9 mouse cellular contexts compared by ENCODE assay signal in the genomic region with DNA sequence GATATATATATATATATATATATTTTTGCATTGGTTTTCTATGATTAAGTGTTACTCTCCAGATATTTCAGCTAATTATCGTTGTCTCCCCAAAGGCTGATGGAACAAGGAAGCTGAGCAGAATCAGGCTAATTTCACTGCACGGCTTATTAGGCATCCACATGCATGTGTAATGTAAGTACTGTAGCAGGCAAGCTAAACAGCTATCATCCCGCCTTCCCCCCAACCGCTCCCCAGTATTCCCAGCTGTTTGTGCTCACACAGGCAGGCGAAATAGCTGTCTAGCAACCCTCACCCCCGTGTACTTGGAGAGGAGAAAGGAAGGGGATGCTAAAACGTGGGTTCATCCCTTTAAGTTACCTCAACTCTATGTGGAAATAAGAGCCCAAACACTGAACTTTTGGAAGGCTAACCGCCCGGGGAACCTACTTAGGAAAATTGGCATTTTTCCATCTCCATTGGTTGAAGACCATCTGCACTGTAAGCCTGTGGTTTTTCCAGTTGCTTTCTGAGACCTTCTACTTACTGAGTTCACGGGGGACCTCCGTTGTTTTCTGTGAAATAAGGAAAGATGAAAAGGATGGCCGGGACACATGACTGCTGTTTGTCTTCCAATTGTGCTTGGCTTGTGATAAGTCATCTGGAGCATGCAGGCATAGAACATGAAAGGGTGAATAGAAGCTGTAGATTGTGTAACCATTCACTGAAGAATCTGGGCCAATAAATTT.
A peak's percentile ranks its signal among the peaks of the same experiment; 100 is the strongest.
DNase-seq lines count a peak whose midpoint lies in the region; ATAC-seq lines count a peak whose summit lies in the region.
"Had no signal": no experiment of that assay in that cellular context is flagged by ENCODE, and none has a peak within 500 bp of the region (broad histone marks: within the 10 kb centered on the region; RNA-seq: fewer than 3 reads in every experiment).

No protein-coding gene starts in this region.

- H3K4me1 ChIP-seq in hindbrain, embryonic 14.5 days (replicated peaks; ENCODE audit: control insufficient read depth, insufficient read depth, low read length), result peaks cover 3% of the 10 kb centered on the region; the same call in 1 of the 2 replicates
- H3K4me1 ChIP-seq in limb, embryonic 15.5 days, result peaks cover 14% of the 10 kb centered on the region

- peak; percentile 9 for DNase-seq in kidney, adult 18-20 months
- DNase-seq in kidney, postnatal 25 days, result no peak
- DNase-seq in brain, adult 2 months (ENCODE audit: low read depth, low spot score), result peak; percentile 47
- peak; percentile 58 for DNase-seq in hindbrain, embryonic 14.5 days (ENCODE audit: low spot score)
- no peak for DNase-seq in gastrocnemius, adult 18-20 months (ENCODE audit: low spot score)
- DNase-seq in gastrocnemius, postnatal 4 days (ENCODE audit: low spot score in 2 of 2), result no peak
- no peak for DNase-seq in natural killer cell, adult 2 months (ENCODE audit: low spot score in 2 of 2)

- H3K36me3 ChIP-seq in hindbrain, embryonic 14.5 days (replicated peaks; ENCODE audit: control insufficient read depth, insufficient read depth), result no peaks in the 10 kb centered on the region
- H3K36me3 ChIP-seq in limb, embryonic 15.5 days, result no peaks in the 10 kb centered on the region

- no peaks in the 10 kb centered on the region for H3K27me3 ChIP-seq in hindbrain, embryonic 14.5 days (ENCODE audit: control insufficient read depth, insufficient read depth, low read length)
- no peaks in the 10 kb centered on the region for H3K27me3 ChIP-seq in limb, embryonic 15.5 days

- no peak overlapping the region for H3K4me3 ChIP-seq in hindbrain, embryonic 14.5 days (replicated peaks; ENCODE audit: low read length)
- H3K4me3 ChIP-seq in limb, embryonic 15.5 days, result no peak overlapping the region
- H3K4me3 ChIP-seq: left cerebral cortex, adult 2 months had no signal

- H3K9me3 ChIP-seq in hindbrain, embryonic 14.5 days (ENCODE audit: control insufficient read depth, low read length), result no peaks in the 10 kb centered on the region
- no peaks in the 10 kb centered on the region for H3K9me3 ChIP-seq in limb, embryonic 15.5 days

- peak overlapping the region; percentile 23; the same call in 1 of the 2 replicates for H3K4me2 ChIP-seq in hindbrain, embryonic 14.5 days (replicated peaks)
- 0 out of 2 replicates have a peak overlapping the region, but pooled peaks have one; percentile 5 for H3K4me2 ChIP-seq in limb, embryonic 15.5 days

- ATAC-seq in hindbrain, embryonic 14.5 days (ENCODE audit: low FRiP score), result peak; percentile 80; the same call in 1 of the 2 replicates
- no peak for ATAC-seq in limb, embryonic 15.5 days (ENCODE audit: insufficient number of reproducible peaks, low FRiP score, low TSS enrichment, low read depth)

- no peak overlapping the region for H3K9ac ChIP-seq in hindbrain, embryonic 14.5 days
- no peak overlapping the region for H3K9ac ChIP-seq in limb, embryonic 15.5 days

- no peak overlapping the region for H3K27ac ChIP-seq in hindbrain, embryonic 14.5 days
- H3K27ac ChIP-seq in limb, embryonic 15.5 days, result peak overlapping the region; percentile 27; the same call in 1 of the 2 replicates
- H3K27ac ChIP-seq: left cerebral cortex, adult 2 months had no signal

- WGBS in hindbrain, embryonic 14.5 days, result 34% methylated on average over 12 of the region's 12 CpGs
- WGBS in limb, embryonic 15.5 days, result 48% methylated on average over 12 of the region's 12 CpGs

Comparison
In these comparisons a context has a peak if more than half of its experiments do, and no peak if none do; other contexts are left out.
1. DNase-seq: peak in kidney, adult 18-20 months (single experiment), brain, adult 2 months (single experiment) and hindbrain, embryonic 14.5 days (single experiment); none in kidney, postnatal 25 days (0 of 2), gastrocnemius, adult 18-20 months (single experiment), gastrocnemius, postnatal 4 days (0 of 2) and natural killer cell, adult 2 months (0 of 2).